Mouse (Mus musculus) heart, adult 8-10 months (tissue): Measurements from ENCODE around the gene Cops7a. TPM values are rescaled to one million over a fixed set of nuclear protein-coding genes. Genes with fewer than 3 reads are reported as not detected.
A peak's percentile ranks its signal among the peaks of the same experiment; 100 is the strongest.

ENCODE experiments used
- DNase-seq: peaks from one replicate; pipeline ENCODE4 v3.0.0; 2022; ENCODE audit warnings: low spot score
- total RNA-seq, 4 experiments: library from RNA; stranded (reverse); gene quantifications; 2 replicates each; pipeline ENCODE4 v1.2.4; 2022

Cops7a gene
- total RNA-seq = 100 to 1,000 TPM in 2 of 4 experiments, 10 to 100 TPM in 2; 98.1 to 109 (median 103) TPM

DNA sequence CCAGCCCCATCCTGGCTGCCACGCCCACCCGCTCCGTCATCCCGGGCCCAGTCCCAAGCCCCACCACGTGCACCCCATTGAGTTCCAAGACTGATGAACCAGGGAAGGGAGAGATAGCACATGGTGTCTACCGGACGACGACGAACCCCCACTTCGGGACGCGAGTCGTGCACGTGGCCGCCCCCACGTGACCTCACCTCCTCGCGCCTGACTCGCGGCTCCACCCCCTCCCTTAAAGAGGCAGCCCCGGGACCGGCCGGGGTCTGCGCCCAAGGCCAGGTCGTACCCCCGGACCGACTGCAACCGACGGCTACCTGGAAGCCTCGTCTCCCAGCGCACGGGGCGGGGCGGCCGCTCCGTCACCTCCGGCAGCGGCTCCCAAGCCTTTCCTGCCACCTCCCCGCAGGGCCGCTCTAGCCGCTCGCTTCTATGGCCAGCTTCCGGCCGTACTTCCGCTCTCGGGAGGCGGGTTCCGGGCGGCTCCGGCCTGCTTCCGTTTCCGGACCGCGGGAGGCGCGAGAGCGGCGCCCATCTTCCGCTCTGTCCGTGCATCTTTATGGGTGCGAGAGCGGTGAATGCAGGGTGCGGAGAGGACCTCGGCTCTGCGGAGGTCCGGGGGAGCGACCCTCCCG lies at the start of gene Cops7a:
Gene Cops7a, minus strand, starts transcription at position 451 of the 632 bp plus-strand sequence.
- peak; percentile 95 for DNase-seq

DNA sequence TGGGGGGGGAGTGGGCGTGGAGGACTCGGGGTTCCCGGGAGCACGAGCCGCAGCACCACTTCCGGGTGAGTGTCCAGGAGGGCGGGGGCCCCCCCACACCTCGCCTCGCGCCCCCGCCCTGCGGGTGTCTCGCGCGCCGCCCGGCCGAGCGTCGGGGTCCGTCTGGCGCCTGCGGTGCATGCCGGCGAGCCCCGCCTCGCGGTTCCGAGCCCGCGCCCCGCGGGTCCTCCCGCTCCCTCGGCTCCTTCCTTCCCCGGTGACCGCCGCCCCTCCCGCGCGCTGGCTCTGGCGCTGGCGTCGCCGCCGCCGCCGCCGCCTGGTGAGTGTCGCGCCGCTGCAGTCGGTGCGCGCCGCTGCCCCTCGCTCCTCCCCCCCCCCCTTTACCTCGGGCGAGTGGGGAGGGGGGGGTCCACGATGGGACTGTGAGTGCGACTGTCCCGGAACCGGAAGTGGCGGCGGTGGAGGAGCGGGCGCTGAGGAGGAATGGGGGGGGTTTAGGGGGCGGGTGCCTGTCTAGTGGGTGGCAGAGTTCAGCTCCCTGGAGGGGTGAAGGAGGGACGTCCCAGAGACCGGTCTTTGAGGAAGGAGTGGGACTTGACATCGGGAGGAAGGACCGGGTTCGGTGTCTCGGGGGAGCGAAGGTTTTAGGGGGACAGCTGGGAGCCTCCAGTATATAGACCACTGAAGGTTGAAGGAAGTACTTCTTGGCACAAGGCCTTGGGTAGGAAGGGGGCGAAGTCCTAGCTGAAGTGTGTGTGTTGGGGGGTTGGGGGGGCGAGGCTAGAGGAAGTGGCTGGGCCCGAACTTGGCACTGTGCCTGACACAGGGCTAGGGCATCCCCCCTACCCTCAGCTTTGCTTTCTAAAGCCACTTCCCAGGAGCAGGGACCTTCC lies 44.1 kb upstream of the Cops7a start:
- DNase-seq = peak; percentile 75

- no peak for DNase-seq
These were observed 43.6 kb upstream of the Cops7a start, which contains the start of gene Zfp384 for GRCm38 (mm10) chr6:125009129-125009180. Zfp384 (plus strand) TSS chr6:125009145.

DNA sequence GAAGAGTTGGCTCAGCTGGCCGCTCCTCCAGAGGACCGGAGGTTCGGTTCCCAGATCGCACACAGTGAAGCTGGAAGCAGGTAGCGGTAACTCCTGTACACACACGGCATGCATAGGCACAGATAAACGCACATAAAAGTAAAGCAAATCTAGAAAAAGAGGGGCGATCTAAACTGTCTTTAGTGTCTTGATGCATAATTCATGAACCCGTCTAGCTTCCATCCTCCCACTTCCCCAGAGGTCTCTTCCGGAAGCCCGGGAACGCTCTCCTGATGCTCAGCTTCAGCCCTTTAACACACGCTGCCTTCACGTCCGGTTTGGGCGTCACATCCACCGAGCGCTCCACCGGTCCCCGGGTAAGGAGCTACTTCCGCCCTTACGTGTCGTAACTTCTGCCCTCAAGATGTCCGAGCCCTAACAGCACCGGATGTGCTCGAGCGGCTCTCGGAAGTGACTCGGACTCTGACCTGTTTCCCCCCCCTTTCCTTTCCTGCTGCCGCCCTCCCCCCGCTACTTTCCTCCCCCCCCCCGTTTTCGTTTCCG lies 43.3 kb upstream of the Cops7a start:
- DNase-seq = peak; percentile 99

DNA sequence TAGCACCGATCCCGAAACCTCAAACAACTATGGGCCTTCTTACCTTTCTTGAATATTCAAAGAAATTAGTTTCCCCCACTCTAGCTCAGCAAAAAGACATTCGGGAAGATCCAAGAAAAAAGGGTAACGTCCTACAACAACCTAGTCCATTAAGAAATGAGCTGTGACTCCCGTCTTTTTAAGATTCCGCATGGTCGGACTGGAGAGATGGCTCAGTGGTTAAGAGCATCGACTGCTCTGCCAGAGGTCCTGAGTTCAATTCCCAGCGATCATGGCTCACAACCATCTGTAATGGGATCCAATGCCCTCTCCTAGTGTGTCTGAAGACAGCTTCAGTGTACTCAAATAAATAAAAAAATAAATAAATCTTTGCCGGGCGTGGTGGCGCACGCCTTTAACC lies 42.7 kb upstream of the Cops7a start:
- no peak for DNase-seq

DNA sequence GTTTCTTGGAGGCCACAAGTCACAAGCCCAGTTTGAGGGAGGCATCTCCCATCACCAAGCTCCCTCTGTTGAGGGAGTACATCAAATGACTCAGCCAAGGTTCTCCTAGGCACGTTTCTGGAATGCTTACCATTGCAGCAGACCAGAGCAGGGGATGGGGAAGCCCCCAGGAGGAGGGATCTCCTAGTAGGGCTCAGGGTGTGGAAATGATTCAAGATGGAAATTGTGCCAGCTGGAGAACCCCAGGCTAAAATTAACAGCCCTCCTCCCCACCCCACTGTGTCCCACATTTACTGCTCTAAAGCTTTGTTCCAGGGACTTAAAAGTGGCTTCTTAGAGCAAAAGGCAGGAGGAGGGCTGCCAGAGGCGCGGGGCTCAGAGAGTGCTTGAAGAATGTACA lies 39.7 kb upstream of the Cops7a start:
- DNase-seq = no peak

DNA sequence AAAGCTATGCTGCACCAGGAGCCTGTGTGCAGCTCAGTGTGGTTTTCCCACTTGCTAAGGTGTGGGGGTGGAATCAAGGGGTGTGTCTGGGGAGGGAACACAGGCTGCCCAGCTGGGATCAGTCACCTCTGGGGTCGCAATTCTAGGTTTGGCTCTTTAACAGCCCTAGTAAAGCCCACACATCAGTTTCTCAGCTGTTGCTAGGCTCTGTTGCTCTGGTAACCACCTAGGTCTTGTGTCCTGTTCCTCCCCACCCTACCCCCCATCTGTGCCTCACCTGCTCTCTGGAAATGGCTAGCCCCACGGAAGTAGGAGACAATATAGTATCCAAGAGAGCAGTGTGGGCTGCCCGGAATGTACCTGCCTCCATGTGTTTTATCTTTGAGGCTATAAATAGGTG lies 38.4 kb upstream of the Cops7a start:
- DNase-seq = no peak

- no peak for DNase-seq
These were observed 34.2 kb upstream of the Cops7a start for GRCm38 (mm10) chr6:124999546-124999945.

GRCm38 (mm10) chr6:124999091-124999490 lies 33.8 kb upstream of the Cops7a start:
- no peak for DNase-seq

DNA sequence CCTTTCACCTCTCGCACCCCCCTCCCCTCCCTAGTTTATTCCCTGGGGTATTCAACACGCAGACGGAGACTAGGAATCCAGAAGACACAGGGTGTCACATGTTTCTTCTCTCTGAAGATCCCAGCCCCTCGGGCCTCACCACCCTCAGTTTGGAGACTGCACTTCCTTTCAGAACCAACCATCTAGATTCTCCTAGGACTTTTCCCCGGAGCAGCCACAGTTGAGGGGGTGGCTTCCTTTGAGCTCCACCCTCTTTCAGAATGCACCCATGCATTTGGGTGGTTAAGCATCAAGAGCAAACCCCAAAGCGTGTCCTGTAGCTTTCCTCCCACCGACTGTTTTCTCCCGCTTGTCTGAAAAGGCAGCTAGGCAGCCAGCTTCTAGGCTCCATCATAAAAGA lies 32.7 kb upstream of the Cops7a start:
- no peak for DNase-seq

DNA sequence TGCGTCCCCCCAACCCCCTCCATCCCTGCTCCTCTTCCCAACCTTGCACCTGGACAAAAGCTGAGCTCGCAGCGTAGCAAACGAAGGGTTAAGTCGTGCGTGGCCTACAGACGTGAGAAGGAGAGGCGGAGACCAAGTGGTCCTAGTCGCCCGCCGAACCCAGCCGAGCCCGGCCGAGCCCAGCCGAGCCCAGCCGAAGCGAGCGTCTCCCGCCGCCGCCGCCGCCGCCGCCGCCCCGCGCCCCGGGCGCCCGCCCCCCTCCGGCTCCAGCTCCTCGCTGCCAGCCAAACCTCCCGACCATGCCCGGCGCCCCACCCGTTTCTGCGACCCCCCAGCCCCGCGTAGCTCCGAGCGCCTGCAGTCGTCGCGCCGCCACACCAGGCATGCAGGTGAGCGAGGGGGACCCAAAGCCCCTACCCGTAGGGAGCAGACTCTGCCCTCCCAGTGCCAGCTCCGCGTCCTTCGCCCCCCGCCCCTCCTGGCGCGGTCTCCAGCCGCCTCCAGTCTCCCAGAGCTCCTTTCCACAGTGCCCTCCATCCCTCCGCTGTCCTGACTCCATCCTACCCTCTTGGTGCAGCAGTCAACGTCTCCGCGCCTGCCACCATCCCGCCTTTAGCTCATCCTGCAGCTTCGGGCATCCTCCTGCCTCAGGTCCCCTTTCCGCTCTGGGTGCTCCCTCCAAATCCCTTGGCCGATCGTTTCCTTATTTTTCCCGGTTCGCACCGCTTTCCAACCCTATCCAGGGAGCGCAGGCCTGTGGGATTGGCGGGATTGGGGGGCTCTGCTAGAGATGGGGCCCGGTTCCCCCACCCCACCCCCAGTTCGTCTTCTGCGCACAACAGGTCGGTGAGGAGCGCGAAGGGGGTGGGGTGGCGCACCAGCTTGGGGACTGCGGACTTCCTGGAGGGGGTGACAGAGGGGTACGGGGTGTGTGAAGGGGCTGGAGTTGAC lies 31.5 kb upstream of the Cops7a start, which contains the start of gene Pianp:
Gene Pianp, plus strand, starts transcription at position 144 of the 951 bp plus-strand sequence.
- DNase-seq = peak; percentile 50

- no peak for DNase-seq
These were observed 30.6 kb upstream of the Cops7a start for GRCm38 (mm10) chr6:124995831-124996403.

- DNase-seq = no peak
These were observed 29.9 kb upstream of the Cops7a start for GRCm38 (mm10) chr6:124995246-124995645.

- no peak for DNase-seq
These were observed 28.5 kb upstream of the Cops7a start for GRCm38 (mm10) chr6:124993876-124994275.

DNA sequence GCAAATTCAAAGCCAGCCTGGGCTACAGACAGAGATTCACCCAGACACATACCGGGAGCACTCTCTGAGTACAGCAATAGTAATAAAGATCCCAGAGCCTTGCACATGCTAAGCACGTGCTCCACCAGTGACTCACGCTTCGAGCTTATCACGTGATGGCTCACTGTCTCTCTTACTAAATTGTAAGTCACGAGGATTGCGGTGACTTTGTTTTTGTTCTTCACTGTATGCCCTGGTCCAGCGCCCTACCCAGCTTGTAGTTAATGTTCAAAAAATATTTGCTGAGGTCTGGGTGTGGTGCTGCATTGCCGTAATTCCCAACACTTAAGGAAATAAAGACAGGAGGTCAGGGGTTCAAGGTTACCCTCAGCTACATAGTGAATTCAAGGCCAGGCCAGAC lies 28.0 kb upstream of the Cops7a start:
- DNase-seq = no peak

- DNase-seq = no peak
These were observed 26.9 kb upstream of the Cops7a start for GRCm38 (mm10) chr6:124992241-124992640.

- DNase-seq = no peak
These were observed 2.4 kb upstream of the Cops7a start for GRCm38 (mm10) chr6:124967766-124968165.

GRCm38 (mm10) chr6:124966466-124967118 lies 1.3 kb upstream of the Cops7a start:
- DNase-seq = no peak

DNA sequence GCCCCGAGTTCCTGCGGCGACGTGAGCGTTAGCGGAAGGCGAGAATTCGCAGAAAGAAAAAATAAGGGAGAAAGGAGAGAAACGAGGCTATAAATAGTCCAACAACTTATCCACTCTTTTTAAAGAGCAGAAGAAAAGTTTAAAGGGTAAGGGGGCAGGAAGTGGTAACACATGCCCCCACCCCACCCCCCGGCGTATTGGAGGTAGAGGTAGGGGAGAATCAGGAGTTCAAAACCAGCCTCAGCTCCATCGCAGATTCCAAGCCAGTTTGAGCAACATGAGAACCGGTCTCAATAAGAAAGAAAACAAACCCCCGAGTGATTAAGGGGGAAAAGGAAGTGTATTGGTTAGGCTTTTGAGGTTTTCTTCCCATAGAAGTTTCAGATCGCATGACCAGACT lies 409 bp upstream of the Cops7a start:
- no peak for DNase-seq

DNA sequence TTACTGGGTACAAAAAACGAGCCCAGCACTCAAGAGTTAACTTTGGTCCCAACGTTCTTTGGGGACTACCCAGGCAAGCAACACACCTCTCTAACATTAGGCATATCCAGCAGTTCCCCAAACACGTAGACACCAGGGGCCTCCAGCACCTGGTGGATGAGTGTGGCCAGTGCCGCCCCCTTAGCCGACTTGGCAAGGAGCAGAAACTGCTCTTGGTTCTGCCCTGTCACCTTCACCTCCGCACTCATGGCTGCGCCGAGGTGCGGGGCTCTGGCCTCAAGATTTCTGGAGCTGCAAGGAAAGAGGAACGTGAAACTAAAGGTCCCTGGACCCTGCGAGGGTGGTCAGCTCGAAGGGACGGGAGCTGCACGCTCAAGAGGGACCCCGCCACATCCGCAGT lies 700 bp downstream of the Cops7a start:
- no peak for DNase-seq

DNA sequence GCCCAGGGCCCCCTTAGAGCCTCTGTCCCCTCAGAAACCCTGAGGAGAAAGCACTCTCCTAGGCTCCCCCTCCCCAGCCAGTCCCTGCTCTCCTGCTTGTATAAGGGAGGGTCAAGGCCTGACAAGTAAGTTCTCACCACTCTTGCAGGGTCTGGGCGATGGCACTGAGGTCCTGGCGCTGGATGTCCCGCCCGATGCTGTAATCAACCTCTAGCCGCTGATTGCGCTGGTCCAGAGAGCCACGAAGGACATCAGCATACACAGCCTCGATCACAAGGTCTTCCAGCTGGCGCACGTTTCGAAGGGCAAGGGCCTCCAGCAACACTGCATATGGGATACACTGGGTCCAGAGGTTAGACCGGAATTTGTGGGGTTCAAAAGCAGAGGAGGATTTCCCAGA lies 4.3 kb downstream of the Cops7a start:
- no peak for DNase-seq
